ENCODE assay signal across 8 mouse cellular contexts in genomic region chr13:42867026-42867425, GRCm38 (mm10).
A peak's percentile ranks its signal among the peaks of the same experiment; 100 is the strongest.
DNase-seq lines count a peak whose midpoint lies in the region; ATAC-seq and TF ChIP-seq lines count a peak whose summit lies in the region.

No protein-coding gene starts in this region.

- no peak for TF ChIP-seq EP300 in heart, adult 2 months (IDR thresholded peaks at IDR 0.05; ENCODE audit: insufficient read depth, low read depth, low read length)

- no peak for ATAC-seq in embryonic facial prominence, embryonic 12.5 days (ENCODE audit: insufficient number of reproducible peaks, insufficient read depth, low FRiP score, low TSS enrichment)
- peak; percentile 65; the same call in 1 of the 2 replicates for ATAC-seq in lung, embryonic 16.5 days (ENCODE audit: low read depth)
- no peak for ATAC-seq in monocyte, adult 5-6 weeks (replicated peaks; ENCODE audit: insufficient number of reproducible peaks, low FRiP score, low TSS enrichment, poor library complexity, severe bottlenecking)

- H3K9me3 ChIP-seq in embryonic facial prominence, embryonic 12.5 days, result no peaks in the 10 kb centered on the region
- no peaks in the 10 kb centered on the region for H3K9me3 ChIP-seq in hindbrain, embryonic 10.5 days
- no peaks in the 10 kb centered on the region for H3K9me3 ChIP-seq in lung, embryonic 16.5 days (ENCODE audit: control insufficient read depth, low read length)

- H3K27ac ChIP-seq in heart, adult 2 months, result peak overlapping the region; percentile 82
- no peak overlapping the region for H3K27ac ChIP-seq in embryonic facial prominence, embryonic 12.5 days
- no peak overlapping the region for H3K27ac ChIP-seq in hindbrain, embryonic 10.5 days
- no peak overlapping the region for H3K27ac ChIP-seq in lung, embryonic 16.5 days (ENCODE audit: low read length)

- H3K4me3 ChIP-seq in heart, adult 2 months, result peak overlapping the region; percentile 57
- peak overlapping the region; percentile 38 for H3K4me3 ChIP-seq in embryonic facial prominence, embryonic 12.5 days
- peak overlapping the region; percentile 52 for H3K4me3 ChIP-seq in hindbrain, embryonic 10.5 days
- peak overlapping the region; percentile 69 for H3K4me3 ChIP-seq in lung, embryonic 16.5 days (ENCODE audit: low read length)

- peaks cover 1% of the 10 kb centered on the region for H3K4me1 ChIP-seq in heart, adult 2 months (ENCODE audit: control insufficient read depth, insufficient read depth, low read length)
- H3K4me1 ChIP-seq in embryonic facial prominence, embryonic 12.5 days, result peaks cover 3% of the 10 kb centered on the region; the same call in 1 of the 2 replicates
- H3K4me1 ChIP-seq in hindbrain, embryonic 10.5 days (replicated peaks), result peaks cover 26% of the 10 kb centered on the region
- peaks cover 8% of the 10 kb centered on the region for H3K4me1 ChIP-seq in lung, embryonic 16.5 days (replicated peaks; ENCODE audit: control insufficient read depth, insufficient read depth, low read length)

- WGBS in heart, adult 2 months, result 21% methylated on average over 6 of the region's 6 CpGs
- 41% methylated on average over 6 of the region's 6 CpGs for WGBS in embryonic facial prominence, embryonic 12.5 days
- WGBS in hindbrain, embryonic 10.5 days, result 40% methylated on average over 6 of the region's 6 CpGs
- WGBS in lung, embryonic 16.5 days, result 27% methylated on average over 6 of the region's 6 CpGs

- no peak for TF ChIP-seq POLR2A in heart, adult 2 months (IDR thresholded peaks at IDR 0.05; ENCODE audit: insufficient read depth, low read depth, low read length)

- H3K36me3 ChIP-seq in heart, adult 2 months (ENCODE audit: control insufficient read depth, insufficient read depth, low read length), result peaks cover 3% of the 10 kb centered on the region; the same call in 1 of the 2 replicates
- no peaks in the 10 kb centered on the region for H3K36me3 ChIP-seq in embryonic facial prominence, embryonic 12.5 days
- no peaks in the 10 kb centered on the region for H3K36me3 ChIP-seq in hindbrain, embryonic 10.5 days
- H3K36me3 ChIP-seq in lung, embryonic 16.5 days (ENCODE audit: control insufficient read depth, insufficient read depth, low read length), result no peaks in the 10 kb centered on the region

- peak in 1 of 2 experiments; percentile 25 for DNase-seq in heart, adult 2 months
- DNase-seq in heart, postnatal 25 days (ENCODE audit: low spot score), result no peak
- no peak for DNase-seq in hindbrain, embryonic 10.5 days (ENCODE audit: low spot score)
- no peak for DNase-seq in thymus, postnatal 14 days
- no peak for DNase-seq in gastrocnemius, postnatal 25 days

- H3K9ac ChIP-seq in heart, adult 2 months (ENCODE audit: low read depth, low read length), result peak overlapping the region; percentile 88; the same call in 1 of the 2 replicates
- 0 out of 2 replicates have a peak overlapping the region, but pooled peaks have one; percentile 44 for H3K9ac ChIP-seq in embryonic facial prominence, embryonic 12.5 days
- peak overlapping the region; percentile 81 for H3K9ac ChIP-seq in lung, embryonic 16.5 days (ENCODE audit: low read length)

- peak overlapping the region; percentile 73 for H3K4me2 ChIP-seq in embryonic facial prominence, embryonic 12.5 days (replicated peaks)
- peak overlapping the region; percentile 89 for H3K4me2 ChIP-seq in lung, embryonic 16.5 days (ENCODE audit: low read depth, low read length)

- no peak for TF ChIP-seq CTCF in heart, adult 2 months (IDR thresholded peaks at IDR 0.05)

- no peaks in the 10 kb centered on the region for H3K79me2 ChIP-seq in heart, adult 2 months (replicated peaks; ENCODE audit: control insufficient read depth, insufficient read depth, low read length)

- no peaks in the 10 kb centered on the region for H3K27me3 ChIP-seq in heart, adult 2 months (ENCODE audit: control insufficient read depth, insufficient read depth, low read length)
- 0 out of 2 replicates have a peak, but pooled peaks cover 3% of the 10 kb centered on the region for H3K27me3 ChIP-seq in embryonic facial prominence, embryonic 12.5 days
- H3K27me3 ChIP-seq in hindbrain, embryonic 10.5 days (ENCODE audit: insufficient read depth, poor library complexity, severe bottlenecking), result peaks cover 15% of the 10 kb centered on the region
- H3K27me3 ChIP-seq in lung, embryonic 16.5 days (ENCODE audit: control insufficient read depth, insufficient read depth, low read depth, low read length), result no peaks in the 10 kb centered on the region

- intact Hi-C loops in heart, adult 2 months (cut with DNase I), result no loop called here
- intact Hi-C loops in heart, postnatal 25 days (cut with DNase I), result no loop called here
